Mouse (Mus musculus) forelimb bud, embryonic 11.5 days (tissue): ENCODE data around the gene Stat5a.

Experiments
- DNase-seq: peaks from one replicate; pipeline ENCODE4 v3.0.0-alpha.2; 2012; ENCODE audit warnings: low read depth, low spot score

Gene Stat5a

DNA sequence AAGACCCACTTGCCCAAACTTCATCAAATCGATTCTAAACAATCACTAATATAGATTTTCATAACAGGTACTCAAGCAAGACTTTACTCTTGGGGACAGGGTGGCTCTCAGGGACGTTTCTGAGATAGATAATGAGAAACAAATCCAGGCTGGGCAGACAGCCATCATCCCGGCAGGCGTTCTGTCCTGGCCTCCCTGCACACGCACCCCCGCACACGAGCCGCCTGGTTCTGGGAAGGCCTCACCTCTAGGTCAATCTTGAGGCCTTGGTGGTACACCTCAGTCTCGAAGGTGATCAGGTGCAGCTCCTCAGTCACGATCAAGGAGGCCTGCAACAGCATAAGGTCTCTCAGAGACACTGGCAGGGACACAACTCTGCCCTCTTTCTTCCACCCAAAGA is 36.9 kb downstream of the Stat5a start:
- no peak for DNase-seq

- no peak for DNase-seq
Measured at GRCm38 (mm10) chr11:100897294-100898231, 38.4 kb downstream of the Stat5a start.

- DNase-seq: no peak
Measured at GRCm38 (mm10) chr11:100898441-100899199, 39.5 kb downstream of the Stat5a start.

DNA sequence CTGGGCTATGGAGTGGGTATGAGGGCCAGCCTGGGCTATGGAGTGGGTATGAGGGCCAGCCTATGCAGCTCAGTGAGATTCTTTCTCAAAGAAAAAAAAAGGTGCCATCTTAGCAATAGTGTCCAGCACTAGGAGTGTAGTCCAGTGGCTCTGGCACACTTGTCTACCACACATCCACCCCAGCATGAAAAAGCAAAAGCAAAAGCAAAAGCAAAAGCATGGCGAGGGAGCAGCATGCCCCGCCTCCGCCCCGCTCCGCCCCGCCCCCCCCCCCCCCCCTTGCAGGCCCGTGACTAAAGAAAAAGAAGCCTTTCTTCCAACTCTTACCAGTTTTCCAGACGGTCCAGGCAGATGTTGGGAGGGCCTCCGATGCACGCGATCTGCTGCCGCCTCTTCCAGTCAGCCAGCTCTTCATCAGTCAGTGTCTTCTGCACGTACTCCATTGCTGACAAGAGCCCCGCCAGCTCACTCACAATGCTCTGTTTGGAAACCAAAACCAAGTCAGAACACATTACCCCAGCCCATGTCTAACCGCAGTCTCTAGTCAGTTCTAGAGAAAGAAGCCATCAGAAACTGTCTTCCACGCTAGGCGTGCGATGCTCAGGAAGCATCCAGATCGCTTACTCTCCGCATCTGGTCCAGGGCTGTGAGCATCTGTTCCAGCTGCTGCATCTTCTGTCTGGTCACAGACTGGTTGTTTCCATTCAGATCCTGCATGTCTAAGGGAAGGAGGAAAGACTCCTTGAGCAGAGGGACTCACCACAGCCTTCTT is 45.6 kb downstream of the Stat5a start:
- no peak for DNase-seq

DNA sequence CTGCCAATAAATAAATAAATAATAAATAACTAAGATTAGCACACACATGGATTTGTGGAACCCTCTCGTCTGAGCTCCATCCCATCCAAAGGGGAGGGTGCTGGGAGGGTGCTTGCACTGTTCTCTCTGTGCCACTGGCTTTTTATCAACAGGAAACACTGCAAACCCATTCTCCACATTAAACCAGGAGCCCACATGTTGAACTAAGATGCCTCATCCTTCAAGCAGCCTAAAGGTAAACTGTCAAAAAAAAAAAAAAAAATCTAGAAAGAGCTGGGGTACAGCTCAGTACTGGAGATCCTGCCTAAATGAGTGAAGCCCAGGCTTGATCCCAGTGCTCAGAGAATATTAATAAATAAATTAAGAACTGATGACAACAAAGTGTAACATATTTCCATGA is 46.8 kb downstream of the Stat5a start:
- DNase-seq: no peak

DNA sequence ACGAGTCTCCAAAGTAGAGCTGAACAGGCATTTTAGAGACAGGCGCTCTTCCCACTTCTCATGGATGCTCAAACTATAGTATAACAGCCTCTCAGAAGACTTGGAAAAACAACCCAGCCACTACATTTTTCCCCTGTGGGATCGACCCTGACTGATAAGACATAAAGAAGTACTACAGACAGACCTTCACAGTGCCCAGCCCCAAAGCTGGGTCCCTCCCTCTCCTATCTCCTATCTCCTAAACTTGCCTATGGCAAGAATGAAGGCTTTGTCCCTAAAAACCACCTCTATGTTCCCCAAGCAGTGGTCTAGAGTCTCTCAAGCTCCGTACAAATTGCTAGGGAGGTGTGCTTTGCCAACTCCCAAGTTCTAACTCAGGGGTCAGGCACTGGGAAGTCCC is 47.7 kb downstream of the Stat5a start:
- no peak for DNase-seq

DNA sequence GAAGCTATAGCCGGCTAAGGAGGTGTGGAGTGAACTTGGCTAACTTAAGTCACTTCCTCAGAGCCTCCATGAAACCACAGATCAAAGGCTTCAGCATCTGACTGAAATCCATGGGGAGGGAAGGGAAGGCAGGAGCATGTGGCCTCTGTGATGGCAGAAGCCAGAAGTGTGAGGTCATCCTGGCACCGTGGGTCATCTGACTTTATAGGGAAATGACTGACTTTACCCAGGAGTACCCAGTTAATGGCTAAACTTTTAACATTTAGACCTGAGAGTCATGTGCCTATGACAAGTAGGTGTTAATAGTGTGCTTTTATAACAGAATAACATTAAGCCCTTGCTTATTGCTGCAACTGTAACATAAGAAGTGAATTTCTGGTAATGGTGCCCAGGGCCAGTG is 49.0 kb downstream of the Stat5a start:
- DNase-seq: no peak

- DNase-seq: no peak
Measured at GRCm38 (mm10) chr11:100908567-100908966, 49.4 kb downstream of the Stat5a start.

- DNase-seq: no peak
Measured at GRCm38 (mm10) chr11:100912401-100913155, 53.4 kb downstream of the Stat5a start.

DNA sequence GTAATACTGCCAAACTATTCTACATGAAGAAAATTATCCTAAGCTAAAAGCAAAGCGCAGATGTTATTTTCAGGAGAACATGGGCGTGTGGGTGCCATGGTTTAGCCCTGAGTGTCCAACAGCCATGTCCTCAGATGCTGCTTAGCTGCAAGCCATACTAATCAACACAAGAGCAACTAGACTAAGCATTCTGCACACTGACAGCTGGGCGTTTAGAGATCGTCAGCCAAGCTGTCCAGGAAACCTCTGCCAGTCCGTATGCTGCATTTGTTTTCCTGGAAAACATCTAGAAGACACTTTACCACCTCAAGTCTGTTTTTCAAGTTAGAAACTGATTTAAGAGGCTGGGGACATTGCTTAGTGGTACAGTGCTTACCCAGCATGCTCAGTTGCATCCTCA is 55.3 kb downstream of the Stat5a start:
- no peak for DNase-seq

DNA sequence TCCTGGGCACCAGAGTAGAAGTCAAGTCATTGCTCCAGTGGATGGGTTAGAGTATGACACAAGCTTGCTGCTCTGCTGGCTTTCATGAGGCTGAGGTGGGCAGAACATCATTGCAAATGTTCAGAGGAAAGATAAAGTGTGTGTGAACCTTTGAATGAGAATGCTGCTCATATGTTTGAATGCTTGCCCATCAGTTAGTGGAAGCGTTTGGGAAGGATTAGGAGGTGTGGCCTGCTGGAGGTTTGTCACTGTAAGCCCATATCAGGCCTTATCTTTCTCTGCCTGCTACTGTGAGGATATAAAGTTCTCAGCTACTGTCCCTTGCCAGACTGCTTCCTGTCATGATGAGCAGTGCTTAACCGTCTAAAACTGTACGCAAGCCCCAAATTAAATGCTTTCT is 55.9 kb downstream of the Stat5a start:
- DNase-seq: no peak

GRCm38 (mm10) chr11:100916432-100916971 is 57.4 kb downstream of the Stat5a start:
- no peak for DNase-seq

GRCm38 (mm10) chr11:100918007-100918406 is 58.9 kb downstream of the Stat5a start:
- DNase-seq: no peak

DNA sequence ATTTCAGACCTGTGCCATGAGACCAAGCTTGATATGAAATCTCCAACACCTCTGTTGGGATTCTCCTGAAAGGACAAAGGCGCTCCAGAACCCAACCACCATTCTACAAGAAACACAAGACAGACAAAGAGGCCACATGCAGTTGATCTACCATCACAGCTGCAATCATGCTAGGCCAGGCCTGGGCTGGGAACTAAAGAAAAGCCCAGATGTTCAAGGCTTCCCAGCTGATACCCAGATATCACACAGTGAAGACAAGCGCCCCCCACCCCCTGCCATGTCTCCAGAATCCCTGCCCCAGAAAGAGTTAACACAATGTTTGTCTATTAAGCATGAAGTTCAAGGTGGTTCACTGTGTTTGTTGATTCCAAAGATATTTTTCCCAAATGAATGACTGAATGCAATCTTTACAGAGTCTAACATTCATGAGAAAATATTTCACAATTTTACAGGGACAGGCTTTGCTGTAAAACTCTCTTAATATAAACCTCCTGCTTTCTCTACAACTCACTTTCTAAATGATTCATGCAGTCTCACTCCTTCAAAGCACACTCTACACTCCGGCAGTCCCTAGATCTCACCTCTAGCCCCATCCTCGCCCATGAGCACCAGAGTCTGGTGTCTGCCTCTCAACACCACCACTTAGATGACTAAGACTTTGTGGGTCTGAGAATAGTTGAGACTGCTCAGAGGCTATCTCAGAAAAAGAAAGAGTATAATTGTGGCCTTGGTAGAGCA is 61.9 kb downstream of the Stat5a start:
- no peak for DNase-seq

GRCm38 (mm10) chr11:100924386-100924919 is 65.3 kb downstream of the Stat5a start:
- DNase-seq: no peak

DNA sequence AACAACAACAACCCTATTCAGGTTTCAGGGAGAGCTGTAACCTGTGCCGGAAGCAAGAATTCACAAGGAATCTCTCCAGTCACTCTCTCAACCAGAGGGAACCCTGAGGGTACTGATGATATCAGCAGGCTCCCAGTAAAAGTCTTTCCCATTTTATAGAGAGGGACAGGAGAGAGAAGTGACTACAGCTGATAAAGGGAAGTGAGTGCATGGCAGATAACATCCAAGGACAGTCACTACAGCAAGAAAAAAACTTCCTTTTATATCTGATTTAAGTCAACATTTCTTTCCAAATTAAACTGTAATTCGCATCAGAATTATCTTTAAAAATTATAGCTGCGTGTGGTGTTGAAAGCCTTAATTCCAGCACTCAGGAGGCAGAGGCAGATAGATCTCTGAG is 68.2 kb downstream of the Stat5a start:
- DNase-seq: no peak

- no peak for DNase-seq
Measured at GRCm38 (mm10) chr11:100930611-100931010, 71.5 kb downstream of the Stat5a start.

DNA sequence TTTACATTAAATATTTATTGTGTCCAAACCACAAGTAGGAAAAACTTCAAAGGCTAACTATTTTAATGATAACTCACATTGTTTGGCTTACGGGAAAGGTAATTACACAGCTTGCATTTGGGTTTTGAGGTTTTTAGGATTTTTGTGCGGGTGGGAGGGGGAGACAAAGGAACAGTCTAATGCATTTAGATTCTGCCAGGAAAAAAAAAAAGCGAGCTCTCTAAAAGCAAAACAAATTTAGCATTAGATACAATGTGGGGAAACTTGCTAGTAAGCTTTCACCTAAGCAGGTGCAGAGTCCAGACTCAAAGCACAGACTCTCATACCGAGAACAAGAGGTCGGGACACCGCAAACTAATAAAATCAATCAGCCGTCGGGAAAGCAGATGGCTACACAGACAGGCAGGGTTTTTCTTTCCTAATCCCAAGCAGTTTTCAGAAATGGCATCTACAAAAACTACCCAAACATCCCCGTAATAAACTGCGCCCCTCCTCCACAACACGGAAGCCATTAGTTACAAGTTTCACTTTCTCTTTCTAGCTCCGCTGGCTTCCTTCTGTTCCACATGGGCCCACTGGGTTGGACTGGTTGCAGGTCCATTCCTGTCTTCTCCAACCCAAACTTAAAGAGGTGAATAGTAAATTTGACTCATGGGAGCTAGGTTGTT is 72.2 kb downstream of the Stat5a start:
- DNase-seq: no peak
